Mouse (Mus musculus) kidney, adult 2 months (tissue): ENCODE results near the gene Ikzf1.

Experiments
- CTCF ChIP-seq: fragments of 200-500 bp; conservative IDR thresholded peaks from 2 replicates; pipeline ENCODE4 v1.5.1; 2011; ENCODE audit warnings: low read depth, mild to moderate bottlenecking, control low read depth, low read length, moderate library complexity, mixed read lengths; ENCODE audit not compliant: insufficient read depth, insufficient read length
- POLR2A ChIP-seq: fragments of 200-500 bp; IDR thresholded peaks from one replicate; pipeline ENCODE4 v1.6.1; 2011; ENCODE audit warnings: low read depth, low read length, control low read depth

- no peak for TF ChIP-seq POLR2A
- TF ChIP-seq CTCF: no peak
These were observed 116.3 kb downstream of the Ikzf1 start for GRCm38 (mm10) chr11:11801067-11801466.
